Comparison of ENCODE assay signal across 25 mouse cellular contexts in the genomic region with DNA sequence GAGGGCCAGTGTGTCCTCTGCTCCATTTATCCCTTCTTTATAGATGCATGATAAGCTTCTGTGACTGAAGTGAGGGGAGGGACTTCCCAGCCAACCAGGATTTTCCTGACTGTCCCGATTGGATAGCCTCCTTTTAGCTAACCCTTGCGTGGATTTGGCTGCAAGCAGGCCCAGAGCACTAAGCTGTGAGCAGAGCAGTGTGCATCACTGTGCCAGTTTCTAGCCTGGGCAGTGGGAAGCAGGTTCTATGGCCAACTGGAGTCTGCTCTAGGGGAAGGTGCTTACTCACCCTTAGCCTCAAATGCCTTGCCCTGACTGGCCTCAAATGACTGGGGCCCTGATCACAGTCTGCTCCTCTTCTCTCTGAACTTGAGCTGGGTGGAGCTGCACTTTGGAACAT. TPM values are rescaled to one million over a fixed set of nuclear protein-coding genes. Genes with fewer than 3 reads are reported as not detected.
"Had no signal": no experiment of that assay in that cellular context is flagged by ENCODE, and none has a peak within 500 bp of the region (broad histone marks: within the 10 kb centered on the region; RNA-seq: fewer than 3 reads in every experiment).

No protein-coding gene starts in this region.

- H3K9me3 ChIP-seq: lung, embryonic 15.5 days; megakaryocyte, embryonic 14.5 days; midbrain, embryonic 13.5 days; midbrain, embryonic 15.5 days; neural tube, embryonic 12.5 days had no signal

- H3K4me1 ChIP-seq: midbrain, embryonic 13.5 days; midbrain, embryonic 15.5 days; neural tube, embryonic 12.5 days had no signal

- H3K27ac ChIP-seq: lung, embryonic 15.5 days; macrophage; midbrain, embryonic 13.5 days; midbrain, embryonic 15.5 days; neural tube, embryonic 12.5 days had no signal

- H3K4me3 ChIP-seq: lung, embryonic 15.5 days; megakaryocyte, embryonic 14.5 days; midbrain, embryonic 13.5 days; midbrain, embryonic 15.5 days; neural tube, embryonic 12.5 days had no signal

- H3K4me2 ChIP-seq: lung, embryonic 15.5 days; midbrain, embryonic 11.5 days; midbrain, embryonic 13.5 days; midbrain, embryonic 15.5 days; neural tube, embryonic 12.5 days had no signal

- H3K27me3 ChIP-seq: lung, embryonic 15.5 days; midbrain, embryonic 13.5 days; midbrain, embryonic 15.5 days; neural tube, embryonic 12.5 days had no signal

- ATAC-seq: lung, postnatal 0 days; midbrain, embryonic 13.5 days; midbrain, embryonic 15.5 days had no signal

- DNase-seq: lung, adult 2 months; lung, postnatal 14 days; lung, postnatal 36 days; right cerebral cortex, postnatal 14 days; spleen, adult 18-20 months; thymus, adult 2 months; thymus, postnatal 25 days; thymus, postnatal 4 days had no signal

- H3K36me3 ChIP-seq: lung, embryonic 15.5 days; midbrain, embryonic 13.5 days; midbrain, embryonic 15.5 days; neural tube, embryonic 12.5 days had no signal

- H3K9ac ChIP-seq: lung, embryonic 15.5 days; midbrain, embryonic 13.5 days; midbrain, embryonic 15.5 days; neural tube, embryonic 12.5 days had no signal

RNA-seq across cellular contexts. Expression of a gene that starts 7.6 kb away (rescaled TPM):
- total RNA-seq: megakaryocyte progenitor cell, adult 5-6 weeks; monocyte, adult 5-6 weeks had no signal
- polyA plus RNA-seq: macrophage; midbrain, embryonic 13.5 days had no signal

RNA-seq across cellular contexts. Expression of a gene that starts 40.7 kb away (rescaled TPM):
- total RNA-seq: megakaryocyte progenitor cell, adult 5-6 weeks; monocyte, adult 5-6 weeks; neutrophil, adult 5-6 weeks had no signal
- polyA plus RNA-seq: lung, embryonic 15.5 days; lung, postnatal 0 days; macrophage; midbrain, embryonic 11.5 days; neural tube, embryonic 14.5 days; stomach, embryonic 16.5 days had no signal

RNA-seq across cellular contexts. Expression of a gene that starts 54.6 kb away (rescaled TPM):
- total RNA-seq: megakaryocyte progenitor cell, adult 5-6 weeks had no signal
- polyA plus RNA-seq: midbrain, embryonic 11.5 days had no signal

RNA-seq across cellular contexts. Expression of a gene that starts 54.7 kb away (rescaled TPM):
- total RNA-seq: megakaryocyte progenitor cell, adult 5-6 weeks; midbrain, postnatal 0 days; monocyte, adult 5-6 weeks; neutrophil, adult 5-6 weeks had no signal
- polyA plus RNA-seq: lung, adult 2 months; lung, postnatal 0 days; macrophage; midbrain, embryonic 11.5 days; midbrain, embryonic 13.5 days; midbrain, embryonic 15.5 days; midbrain, postnatal 0 days; neural tube, embryonic 12.5 days; neural tube, embryonic 14.5 days; small intestine, adult 2 months; stomach, embryonic 14.5 days; stomach, embryonic 16.5 days; thymus, adult 2 months; urinary bladder, adult 2 months had no signal

RNA-seq across cellular contexts. Expression of a gene that starts 54.7 kb away (rescaled TPM):
- total RNA-seq: megakaryocyte progenitor cell, adult 5-6 weeks; midbrain, postnatal 0 days; monocyte, adult 5-6 weeks; neutrophil, adult 5-6 weeks had no signal
- polyA plus RNA-seq: lung, adult 2 months; lung, embryonic 15.5 days; lung, postnatal 0 days; macrophage; midbrain, embryonic 11.5 days; midbrain, embryonic 13.5 days; neural tube, embryonic 12.5 days; neural tube, embryonic 14.5 days; small intestine, adult 2 months; stomach, embryonic 14.5 days; thymus, adult 2 months had no signal
